Mouse (Mus musculus) left cerebral cortex, adult 9 months (tissue): ENCODE measurements around the gene Col4a2.
A peak's percentile ranks its signal among the peaks of the same experiment; 100 is the strongest.

Source experiments
- DNase-seq, 2 experiments: peaks; one replicate each; pipeline ENCODE4 v3.0.0; 2022; ENCODE audit warnings: low spot score in 2 of 2

Col4a2 gene

DNA sequence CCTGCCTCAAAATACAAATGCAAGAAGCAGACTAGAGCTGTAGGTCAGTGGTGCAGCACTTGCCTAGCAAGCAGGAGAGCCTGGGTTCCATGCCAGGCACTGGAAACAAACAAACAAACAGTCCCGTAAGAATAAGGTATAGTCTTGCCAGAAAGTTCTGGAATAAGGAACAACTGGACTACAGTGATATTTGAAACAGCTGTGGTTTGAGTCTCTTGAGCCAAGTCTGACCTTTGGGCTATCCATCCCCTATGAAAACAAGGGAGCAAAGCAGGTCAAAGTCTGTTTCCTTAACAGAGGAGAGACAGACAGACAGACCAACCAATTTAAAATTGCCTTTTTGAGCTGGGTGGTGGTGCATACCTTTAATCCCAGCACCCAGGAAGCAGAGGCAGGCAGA is 11.1 kb downstream of the Col4a2 start:
- no peak for DNase-seq

- no peak for DNase-seq
Observed at GRCm38 (mm10) chr8:11324801-11325395, 12.3 kb downstream of the Col4a2 start.

GRCm38 (mm10) chr8:11327298-11327697 is 14.7 kb downstream of the Col4a2 start:
- DNase-seq = no peak

- no peak for DNase-seq
Observed at GRCm38 (mm10) chr8:11327722-11328417, 15.3 kb downstream of the Col4a2 start.

- DNase-seq = no peak
Observed at GRCm38 (mm10) chr8:11331561-11331960, 19.0 kb downstream of the Col4a2 start.

- DNase-seq = no peak
Observed at GRCm38 (mm10) chr8:11333746-11334145, 21.1 kb downstream of the Col4a2 start.

DNA sequence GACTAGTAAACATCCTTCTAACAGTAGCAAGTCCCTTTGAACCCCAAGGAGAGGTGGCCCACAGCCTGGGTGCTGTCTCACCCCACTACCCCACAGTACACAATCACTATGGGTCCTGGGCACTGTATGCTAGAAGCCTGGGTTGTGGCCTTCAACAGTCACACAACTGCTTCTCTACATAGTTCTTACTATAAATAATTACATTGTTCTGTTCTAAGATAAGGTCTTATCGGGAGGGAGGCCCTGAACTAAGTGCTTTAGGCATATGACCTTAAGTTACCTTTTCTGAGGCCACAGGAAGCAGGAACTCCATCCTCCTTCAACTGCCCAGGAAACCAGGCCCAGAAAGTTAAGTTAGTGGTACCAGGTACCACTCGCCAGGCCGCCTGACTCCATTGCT is 21.9 kb downstream of the Col4a2 start:
- no peak for DNase-seq

- no peak for DNase-seq
Observed at GRCm38 (mm10) chr8:11335238-11335637, 22.6 kb downstream of the Col4a2 start.

GRCm38 (mm10) chr8:11336346-11336745 is 23.7 kb downstream of the Col4a2 start:
- DNase-seq = no peak

GRCm38 (mm10) chr8:11337642-11338041 is 25.0 kb downstream of the Col4a2 start:
- DNase-seq = no peak

- no peak for DNase-seq
Observed at GRCm38 (mm10) chr8:11338507-11338906, 25.9 kb downstream of the Col4a2 start.

DNA sequence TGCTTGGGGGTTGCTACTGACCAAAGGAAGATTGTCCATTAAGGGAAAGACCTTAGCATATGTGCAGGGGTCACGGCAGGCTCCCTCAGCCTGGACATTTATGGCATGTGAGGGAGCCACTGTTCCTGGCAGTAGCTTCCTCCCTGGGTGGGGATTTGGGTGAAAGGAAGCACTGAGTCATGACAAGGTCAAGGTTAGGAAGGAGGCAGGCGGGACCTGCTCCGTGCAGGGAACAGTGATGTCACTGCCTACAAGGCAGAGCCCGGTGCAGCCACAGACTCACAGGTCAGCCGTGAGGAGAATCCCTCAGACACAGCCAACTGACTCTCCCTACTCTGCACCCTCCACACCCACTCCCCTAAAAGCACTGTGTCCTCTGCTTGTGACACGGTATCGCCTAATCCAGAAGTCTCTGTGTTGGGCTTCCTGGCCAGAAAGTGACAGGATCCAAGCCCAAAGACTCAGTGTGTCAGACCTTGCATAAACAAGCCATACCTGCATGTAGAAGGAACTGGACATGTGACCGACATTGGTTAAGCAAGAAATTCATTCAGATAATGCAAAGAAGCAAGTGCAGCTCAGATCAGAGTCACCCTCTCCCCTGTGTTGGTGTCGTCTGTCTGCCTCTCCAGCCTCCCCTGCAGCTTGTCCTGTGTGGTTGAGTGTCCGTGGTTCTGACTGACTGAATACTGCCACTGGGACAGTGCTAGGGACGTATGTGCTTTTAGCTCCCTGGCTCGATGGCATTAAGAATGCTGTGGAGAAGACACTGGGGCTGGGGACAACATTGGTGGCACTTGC is 27.9 kb downstream of the Col4a2 start:
- DNase-seq = no peak

DNA sequence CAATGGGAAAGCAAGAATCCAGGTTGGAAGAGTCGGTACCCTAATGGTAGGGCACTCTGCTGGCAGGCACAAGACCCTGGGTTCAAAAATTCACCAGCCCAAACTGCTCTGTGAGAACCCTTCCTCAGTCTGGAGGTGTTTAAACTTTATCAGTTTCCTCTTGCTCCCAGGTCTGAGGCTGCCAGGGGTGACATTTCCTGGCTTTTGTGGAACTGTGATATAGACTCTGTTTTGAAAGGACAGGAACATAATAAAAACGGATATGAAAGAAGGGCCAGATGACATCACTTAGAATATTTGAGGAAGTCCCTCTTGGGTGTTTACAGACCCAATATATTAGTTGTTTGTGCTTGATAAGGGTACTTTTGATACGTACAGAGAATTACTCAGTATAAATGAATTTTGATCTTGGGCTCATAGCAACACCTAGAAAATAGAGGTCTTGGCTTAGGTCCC is 28.5 kb downstream of the Col4a2 start:
- DNase-seq = no peak

GRCm38 (mm10) chr8:11344459-11344858 is 31.9 kb downstream of the Col4a2 start:
- DNase-seq = no peak

DNA sequence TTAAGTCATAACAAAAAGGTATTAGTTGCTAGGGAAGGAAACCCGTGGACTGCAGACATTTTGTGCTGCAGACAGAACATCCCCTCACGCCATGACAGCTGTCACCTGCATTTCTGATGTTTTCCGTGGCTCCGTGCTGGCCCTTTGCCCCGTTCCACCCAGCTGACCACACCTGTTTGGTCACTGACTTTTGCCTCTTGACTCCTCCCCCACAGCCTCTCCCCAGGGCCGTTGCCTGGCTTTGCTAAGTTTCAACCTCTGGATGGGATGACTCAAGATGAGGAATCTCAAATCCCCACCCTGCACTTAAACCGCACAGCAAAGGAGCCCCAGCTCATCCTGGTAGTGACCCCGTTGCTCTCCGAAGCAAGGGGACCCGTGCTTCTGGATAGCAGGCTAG is 33.6 kb downstream of the Col4a2 start:
- no peak for DNase-seq

DNA sequence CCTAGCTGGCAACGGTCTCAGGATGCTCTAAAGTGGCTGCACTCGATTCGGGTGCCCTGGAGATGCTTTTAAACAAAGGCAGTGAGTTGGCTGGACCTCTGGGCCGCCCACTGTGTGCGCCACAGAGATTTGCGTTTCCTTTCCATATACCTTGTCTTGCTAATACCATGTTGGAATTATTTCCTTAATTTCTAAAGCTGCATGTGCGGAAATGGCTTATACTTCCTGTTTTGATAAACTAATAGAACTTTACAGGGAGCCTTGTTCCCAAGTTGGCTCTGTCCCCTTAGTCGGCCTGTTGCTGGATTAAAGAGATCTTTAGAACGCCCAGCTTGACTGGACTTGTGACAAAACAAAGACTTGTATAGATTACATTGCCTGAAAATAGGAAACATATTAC is 35.1 kb downstream of the Col4a2 start:
- DNase-seq = no peak

DNA sequence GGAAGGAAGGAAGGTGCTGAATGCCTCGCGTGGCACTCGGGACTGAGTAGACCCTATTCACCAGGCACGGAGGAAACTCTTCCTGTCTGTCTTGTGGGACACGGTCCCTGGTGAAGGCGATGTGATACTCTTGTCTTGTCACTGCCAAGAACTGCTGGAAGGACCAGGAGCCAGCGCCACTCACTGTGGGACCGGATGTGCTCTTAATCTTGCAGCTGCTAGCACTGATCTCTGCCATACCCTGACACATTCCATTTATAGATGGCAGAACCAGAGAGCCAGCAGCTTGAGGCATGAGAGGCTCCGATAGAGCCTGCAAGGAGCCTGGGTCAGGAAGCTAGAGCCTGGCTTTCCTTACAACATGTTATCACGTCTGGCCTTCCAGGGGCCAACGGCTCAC is 36.0 kb downstream of the Col4a2 start:
- DNase-seq = no peak

- DNase-seq = no peak
Observed at GRCm38 (mm10) chr8:11351355-11351754, 38.8 kb downstream of the Col4a2 start.

DNA sequence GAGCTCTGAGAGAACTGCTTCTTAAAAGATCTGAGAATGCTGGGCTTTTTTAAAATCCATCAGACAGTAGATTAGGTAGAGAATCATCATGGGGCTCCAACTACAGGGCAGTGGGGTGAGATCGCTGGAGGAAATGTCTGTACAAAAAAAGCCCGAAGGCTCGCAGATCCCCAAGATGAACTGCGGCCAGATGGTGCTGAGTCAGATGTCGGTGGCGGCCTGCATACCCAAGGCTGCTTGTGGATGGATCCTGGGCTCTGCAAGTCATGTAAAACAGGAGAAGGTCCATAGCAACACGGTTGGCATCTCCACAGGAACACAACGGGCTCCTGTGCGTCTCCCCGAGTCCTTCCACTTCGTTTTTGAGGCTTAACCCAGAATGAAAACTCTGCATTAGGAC is 39.9 kb downstream of the Col4a2 start:
- DNase-seq = peak in 1 of 2 experiments; percentile 58

- no peak for DNase-seq
Observed at GRCm38 (mm10) chr8:11354800-11355451, 42.3 kb downstream of the Col4a2 start.

DNA sequence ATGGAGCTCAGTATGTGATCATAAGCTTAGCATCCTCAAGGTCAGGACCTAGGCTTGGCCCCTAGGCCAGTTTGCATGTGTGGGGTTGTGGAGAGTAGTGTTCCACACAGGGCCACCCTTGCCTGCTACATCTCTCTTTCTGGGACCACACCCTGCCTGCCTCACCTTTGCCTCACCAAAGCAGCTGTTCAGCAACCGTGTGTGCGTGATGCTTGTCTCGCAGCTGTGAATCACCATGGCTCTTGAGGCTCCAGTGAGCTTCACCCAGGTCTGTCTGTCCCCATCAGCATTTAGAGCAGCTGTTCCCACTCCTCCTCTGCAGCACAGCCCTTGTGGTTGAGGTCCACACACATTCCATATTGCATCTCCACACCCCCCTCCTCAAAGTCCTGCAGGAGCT is 43.3 kb downstream of the Col4a2 start:
- no peak for DNase-seq

- no peak for DNase-seq
Observed at GRCm38 (mm10) chr8:11356776-11357175, 44.2 kb downstream of the Col4a2 start.
